Mouse (Mus musculus) intestine, embryonic 15.5 days (tissue): ENCODE results near the gene Ccdc187. TPM values are rescaled to one million over a fixed set of nuclear protein-coding genes. Genes with fewer than 3 reads are reported as not detected.

Source experiments
- ATAC-seq: fragments of 200-750 bp; cut with Nextera tagmentation; 2 replicates; pipeline ENCODE4 v1.8.0; 2017; ENCODE audit warnings: moderate TSS enrichment, moderate library complexity
- H3K27ac ChIP-seq: fragments of 300-500 bp; sonication (generic); 2 replicates; pipeline ENCODE4 v1.5.1; 2015; ENCODE audit warnings: mild to moderate bottlenecking, inconsistent platforms
- H3K27me3 ChIP-seq: fragments of 300-500 bp; sonication (generic); replicated peaks from 2 replicates; pipeline ENCODE4 v1.6.1; 2015; ENCODE audit warnings: inconsistent platforms
- H3K36me3 ChIP-seq: fragments of 300-500 bp; sonication (generic); 2 replicates; pipeline ENCODE4 v1.6.1; 2015; ENCODE audit warnings: inconsistent platforms
- H3K4me1 ChIP-seq: fragments of 300-500 bp; sonication (generic); replicated peaks from 2 replicates; pipeline ENCODE4 v1.6.1; 2015; ENCODE audit warnings: inconsistent platforms
- H3K4me2 ChIP-seq: fragments of 300-500 bp; sonication (generic); replicated peaks from 2 replicates; pipeline ENCODE4 v1.6.1; 2015; ENCODE audit warnings: mild to moderate bottlenecking, inconsistent platforms
- H3K4me3 ChIP-seq: fragments of 300-500 bp; sonication (generic); replicated peaks from 2 replicates; pipeline ENCODE4 v1.5.1; 2015; ENCODE audit warnings: inconsistent platforms
- H3K9ac ChIP-seq: fragments of 300-500 bp; sonication (generic); 2 replicates; pipeline ENCODE4 v1.6.1; 2015; ENCODE audit warnings: inconsistent platforms
- H3K9me3 ChIP-seq: fragments of 300-500 bp; sonication (generic); 2 replicates; pipeline ENCODE4 v1.6.1; 2016; ENCODE audit warnings: inconsistent platforms
- WGBS: fragments of 180-500 bp; shearing (Covaris S2); methylation state at CpG from one replicate; pipeline ENCODE4 v1.1.7; 2015; 5-methylcytosine and 5-hydroxymethylcytosine counted together
- polyA plus RNA-seq: library from polyadenylated mRNA; unstranded; fragments of >200 nt; fragmentation: Nextera tagmentation; extraction: Ambion mirVana; gene quantifications from 2 replicates; pipeline ENCODE4 v1.2.1, GENCODE M21; 2015

Ccdc187 gene
- polyA plus RNA-seq, 1 experiment from 2014 or later: 0.36 TPM

- peak overlapping the region; percentile 19; the same call in 1 of the 2 replicates for H3K4me2 ChIP-seq
Measured at GRCm38 (mm10) chr2:26198488-26198887, 95.9 kb downstream of the Ccdc187 start.

DNA sequence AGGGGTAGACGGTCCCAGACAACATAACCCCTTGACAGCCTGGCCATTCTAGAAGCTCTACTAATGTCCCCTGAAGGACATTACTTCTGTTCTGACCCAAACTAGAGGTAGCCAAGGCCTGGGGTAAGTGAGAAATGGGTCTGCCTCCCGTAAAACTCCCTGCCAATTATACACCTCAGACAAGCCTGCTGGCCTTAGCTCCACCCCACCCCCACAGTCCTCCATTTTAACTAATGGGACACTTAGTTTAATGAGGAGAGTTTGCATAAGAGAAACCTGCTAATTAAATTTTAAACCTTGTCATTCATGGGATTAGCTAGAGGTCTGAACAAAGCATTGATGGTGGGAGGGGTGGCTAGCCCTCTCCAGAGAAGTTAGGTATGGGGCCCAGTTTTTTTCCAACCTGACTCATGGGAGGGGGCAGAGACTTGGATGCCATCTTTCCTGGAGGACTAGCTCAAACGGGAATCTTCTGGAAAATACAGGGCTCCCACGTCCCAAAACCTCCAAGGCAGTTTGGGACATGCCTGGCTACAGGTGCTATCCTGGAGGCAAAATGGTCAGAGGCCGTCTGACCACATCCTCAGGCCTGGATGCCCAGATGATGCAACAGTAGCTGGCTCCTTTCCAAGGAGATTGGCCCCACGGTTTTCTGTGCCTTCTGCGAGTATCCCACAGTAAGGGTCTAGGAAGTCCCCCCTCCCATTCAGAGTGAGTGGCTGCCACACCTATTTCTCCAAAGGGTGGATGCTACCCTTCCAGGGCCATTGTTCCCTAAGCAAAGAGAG, 99.6 kb downstream of the Ccdc187 start:
- Histone ChIP-seq H3K4me1 (0 out of 2 replicates have a peak, but pooled peaks cover 5% of the 10 kb centered on the region), H3K36me3 (no peaks in the 10 kb centered on the region), H3K4me3 (no peak overlapping the region), H3K9me3 (no peaks in the 10 kb centered on the region), H3K9ac (no peak overlapping the region), H3K27ac (no peak overlapping the region), H3K4me2 (no peak overlapping the region), H3K27me3 (peaks cover 79% of the 10 kb centered on the region)
- WGBS: 39% methylated on average over 7 of the region's 7 CpGs
- no peak for ATAC-seq

More at GRCm38 (mm10) chr2:26198488-26198887, 95.9 kb downstream of the Ccdc187 start:
- Histone ChIP-seq H3K27ac (no peak overlapping the region), H3K9me3 (no peaks in the 10 kb centered on the region), H3K36me3 (no peaks in the 10 kb centered on the region), H3K9ac (no peak overlapping the region), H3K4me3 (no peak overlapping the region), H3K4me1 (0 out of 2 replicates have a peak, but pooled peaks cover 10% of the 10 kb centered on the region), H3K27me3 (peaks cover 90% of the 10 kb centered on the region)
- WGBS: 1% methylated on average over 10 of the region's 10 CpGs
- no peak for ATAC-seq

Other genes with a start within 250 kb of the Ccdc187 start
- gene Nacc2, start 171.3 kb downstream of the Ccdc187 start, polyA plus RNA-seq: 14.4 and 16.9 TPM in 2 replicates
- not detected in 2 replicates for gene Lhx3, start 86.3 kb downstream of the Ccdc187 start, polyA plus RNA-seq
- gene Qsox2, start 57.0 kb downstream of the Ccdc187 start, polyA plus RNA-seq: 23.2 and 26.9 TPM in 2 replicates
- 26.7 and 26.8 TPM in 2 replicates for gene Gpsm1, start 21.0 kb upstream of the Ccdc187 start, polyA plus RNA-seq
- gene Dnlz, start 57.6 kb upstream of the Ccdc187 start, polyA plus RNA-seq: 23.6 and 24.7 TPM in 2 replicates
- gene Card9, start 66.4 kb upstream of the Ccdc187 start, polyA plus RNA-seq: 0.79 and 0.91 TPM in 2 replicates
- 19.7 and 25.2 TPM in 2 replicates for gene Snapc4, start 86.1 kb upstream of the Ccdc187 start, polyA plus RNA-seq
- 88.2 and 90.6 TPM in 2 replicates for gene Entr1, start 94.8 kb upstream of the Ccdc187 start, polyA plus RNA-seq
- gene Pmpca, start 94.8 kb upstream of the Ccdc187 start, polyA plus RNA-seq: 101 and 105 TPM in 2 replicates
- 14.6 and 17.1 TPM in 2 replicates for gene Inpp5e, start 114.6 kb upstream of the Ccdc187 start, polyA plus RNA-seq
- gene Sec16a, start 150.7 kb upstream of the Ccdc187 start, polyA plus RNA-seq: 20.2 and 24.7 TPM in 2 replicates
- 11.3 and 12.2 TPM in 2 replicates for gene Notch1, start 222.1 kb upstream of the Ccdc187 start, polyA plus RNA-seq